Mouse (Mus musculus): Measurements from ENCODE around the gene Chrd. TPM values are rescaled to one million over a fixed set of nuclear protein-coding genes. Genes with fewer than 3 reads are reported as not detected.

Gene Chrd
- polyA plus RNA-seq (2015; fragmentation: Nextera tagmentation; extraction: Ambion mirVana), result 5.2 and 5.6 TPM in 2 replicates

GRCm38 (mm10) chr16:20732925-20733730, at the start of gene Chrd:
Chrd (plus strand) TSS chr16:20733127.
- H3K4me1 ChIP-seq (ENCODE audit: control insufficient read depth, insufficient read depth, low read length), result peaks cover 16% of the 10 kb centered on the region
- H3K9ac ChIP-seq (ENCODE audit: low read length), result peak within 1 kb of the TSS; percentile 87
- peak within 1 kb of the TSS; percentile 100 for H3K4me2 ChIP-seq (ENCODE audit: low read depth, low read length)
- peak; percentile 87; the same call in 1 of the 2 replicates for ATAC-seq (ENCODE audit: insufficient read depth, low FRiP score)
- H3K4me3 ChIP-seq (replicated peaks; ENCODE audit: low read length), result peak within 1 kb of the TSS; percentile 70
- WGBS, result under 1% methylated on average over 56 of the region's 70 CpGs
- no peaks in the 10 kb centered on the region for H3K9me3 ChIP-seq (replicated peaks; ENCODE audit: control insufficient read depth, low read length)
- H3K27ac ChIP-seq (ENCODE audit: low read length), result peak within 1 kb of the TSS; percentile 67
- peaks cover 14% of the 10 kb centered on the region for H3K27me3 ChIP-seq (ENCODE audit: control insufficient read depth, insufficient read depth, low read length)
- no peaks in the 10 kb centered on the region for H3K36me3 ChIP-seq (ENCODE audit: control insufficient read depth, insufficient read depth, low read length)

GRCm38 (mm10) chr16:20690774-20691173, 42.2 kb upstream of the Chrd start:
- Histone ChIP-seq H3K36me3 (ENCODE audit: control insufficient read depth, insufficient read depth, low read length) (peaks cover 29% of the 10 kb centered on the region), H3K27me3 (ENCODE audit: control insufficient read depth, insufficient read depth, low read length) (no peaks in the 10 kb centered on the region), H3K9me3 (replicated peaks; ENCODE audit: control insufficient read depth, low read length) (no peaks in the 10 kb centered on the region), H3K4me1 (ENCODE audit: control insufficient read depth, insufficient read depth, low read length) (peaks cover 8% of the 10 kb centered on the region; the same call in 1 of the 2 replicates), H3K4me3 (replicated peaks; ENCODE audit: low read length) (no peak overlapping the region), H3K27ac (ENCODE audit: low read length) (no peak overlapping the region), H3K9ac (ENCODE audit: low read length) (no peak overlapping the region), H3K4me2 (ENCODE audit: low read depth, low read length) (no peak overlapping the region)
- 81% methylated on average over 3 of the region's 3 CpGs for WGBS
- ATAC-seq (ENCODE audit: insufficient read depth, low FRiP score), result no peak

- Histone ChIP-seq H3K4me3 (replicated peaks; ENCODE audit: low read length) (no peak overlapping the region), H3K27me3 (ENCODE audit: control insufficient read depth, insufficient read depth, low read length) (peaks cover 4% of the 10 kb centered on the region; the same call in 1 of the 2 replicates), H3K9ac (ENCODE audit: low read length) (no peak overlapping the region), H3K4me1 (ENCODE audit: control insufficient read depth, insufficient read depth, low read length) (peaks cover 15% of the 10 kb centered on the region), H3K9me3 (replicated peaks; ENCODE audit: control insufficient read depth, low read length) (no peaks in the 10 kb centered on the region), H3K27ac (ENCODE audit: low read length) (no peak overlapping the region), H3K36me3 (ENCODE audit: control insufficient read depth, insufficient read depth, low read length) (peaks cover 22% of the 10 kb centered on the region), H3K4me2 (ENCODE audit: low read depth, low read length) (no peak overlapping the region)
- ATAC-seq (ENCODE audit: insufficient read depth, low FRiP score), result no peak
- 63% methylated on average over 1 of the region's 1 CpGs for WGBS
Observed at GRCm38 (mm10) chr16:20691617-20692016, 41.3 kb upstream of the Chrd start.

- no peaks in the 10 kb centered on the region for H3K9me3 ChIP-seq (replicated peaks; ENCODE audit: control insufficient read depth, low read length)
- H3K4me2 ChIP-seq (ENCODE audit: low read depth, low read length), result peak overlapping the region; percentile 87; the same call in 1 of the 2 replicates
- no peak overlapping the region; the same call in 1 of the 2 replicates for H3K4me3 ChIP-seq (replicated peaks; ENCODE audit: low read length)
- peaks cover 4% of the 10 kb centered on the region; the same call in 1 of the 2 replicates for H3K27me3 ChIP-seq (ENCODE audit: control insufficient read depth, insufficient read depth, low read length)
- ATAC-seq (ENCODE audit: insufficient read depth, low FRiP score), result no peak
- H3K9ac ChIP-seq (ENCODE audit: low read length), result no peak overlapping the region
- peaks cover 14% of the 10 kb centered on the region for H3K36me3 ChIP-seq (ENCODE audit: control insufficient read depth, insufficient read depth, low read length)
- H3K27ac ChIP-seq (ENCODE audit: low read length), result no peak overlapping the region
- H3K4me1 ChIP-seq (ENCODE audit: control insufficient read depth, insufficient read depth, low read length), result peaks cover 15% of the 10 kb centered on the region
- WGBS, result 56% methylated on average over 16 of the region's 16 CpGs
Observed at GRCm38 (mm10) chr16:20692241-20692965, 40.5 kb upstream of the Chrd start.

- WGBS, result under 1% methylated on average over 36 of the region's 37 CpGs
- peak; percentile 93 for ATAC-seq (ENCODE audit: insufficient read depth, low FRiP score)
- Histone ChIP-seq H3K27me3 (ENCODE audit: control insufficient read depth, insufficient read depth, low read length) (peaks cover 4% of the 10 kb centered on the region; the same call in 1 of the 2 replicates), H3K4me1 (ENCODE audit: control insufficient read depth, insufficient read depth, low read length) (peaks cover 15% of the 10 kb centered on the region), H3K9ac (ENCODE audit: low read length) (peak within 1 kb of the TSS; percentile 81), H3K36me3 (ENCODE audit: control insufficient read depth, insufficient read depth, low read length) (peaks cover 10% of the 10 kb centered on the region), H3K27ac (ENCODE audit: low read length) (peak within 1 kb of the TSS; percentile 87), H3K9me3 (replicated peaks; ENCODE audit: control insufficient read depth, low read length) (no peaks in the 10 kb centered on the region), H3K4me2 (ENCODE audit: low read depth, low read length) (peak within 1 kb of the TSS; percentile 87), H3K4me3 (replicated peaks; ENCODE audit: low read length) (peak within 1 kb of the TSS; percentile 66)
Observed at GRCm38 (mm10) chr16:20693111-20693701, 39.7 kb upstream of the Chrd start, which contains the start of gene Fam131a. Fam131a (plus strand) TSS chr16:20693241.

GRCm38 (mm10) chr16:20694781-20695180, 38.1 kb upstream of the Chrd start:
- H3K4me3 ChIP-seq (replicated peaks; ENCODE audit: low read length), result peak overlapping the region; percentile 41; the same call in 1 of the 2 replicates
- no peak for ATAC-seq (ENCODE audit: insufficient read depth, low FRiP score)
- peaks cover 9% of the 10 kb centered on the region; the same call in 1 of the 2 replicates for H3K36me3 ChIP-seq (ENCODE audit: control insufficient read depth, insufficient read depth, low read length)
- no peak overlapping the region for H3K9ac ChIP-seq (ENCODE audit: low read length)
- peaks cover 15% of the 10 kb centered on the region for H3K4me1 ChIP-seq (ENCODE audit: control insufficient read depth, insufficient read depth, low read length)
- 64% methylated on average over 8 of the region's 8 CpGs for WGBS
- H3K4me2 ChIP-seq (ENCODE audit: low read depth, low read length), result peak overlapping the region; percentile 60; the same call in 1 of the 2 replicates
- peak overlapping the region; percentile 63; the same call in 1 of the 2 replicates for H3K27ac ChIP-seq (ENCODE audit: low read length)
- no peaks in the 10 kb centered on the region for H3K9me3 ChIP-seq (replicated peaks; ENCODE audit: control insufficient read depth, low read length)
- H3K27me3 ChIP-seq (ENCODE audit: control insufficient read depth, insufficient read depth, low read length), result peaks cover 4% of the 10 kb centered on the region; the same call in 1 of the 2 replicates

- H3K27me3 ChIP-seq (ENCODE audit: control insufficient read depth, insufficient read depth, low read length), result peaks cover 4% of the 10 kb centered on the region; the same call in 1 of the 2 replicates
- H3K36me3 ChIP-seq (ENCODE audit: control insufficient read depth, insufficient read depth, low read length), result 0 out of 2 replicates have a peak, but pooled peaks cover 3% of the 10 kb centered on the region
- WGBS, result 2% methylated on average over 46 of the region's 46 CpGs
- peak overlapping the region; percentile 60 for H3K9ac ChIP-seq (ENCODE audit: low read length)
- H3K27ac ChIP-seq (ENCODE audit: low read length), result peak overlapping the region; percentile 63
- ATAC-seq (ENCODE audit: insufficient read depth, low FRiP score), result peak; percentile 71
- H3K4me2 ChIP-seq (ENCODE audit: low read depth, low read length), result peak overlapping the region; percentile 60
- no peaks in the 10 kb centered on the region for H3K9me3 ChIP-seq (replicated peaks; ENCODE audit: control insufficient read depth, low read length)
- peak overlapping the region; percentile 41 for H3K4me3 ChIP-seq (replicated peaks; ENCODE audit: low read length)
- H3K4me1 ChIP-seq (ENCODE audit: control insufficient read depth, insufficient read depth, low read length), result peaks cover 15% of the 10 kb centered on the region
Observed at GRCm38 (mm10) chr16:20695622-20696323, 37.2 kb upstream of the Chrd start.

GRCm38 (mm10) chr16:20699266-20699665, 33.7 kb upstream of the Chrd start:
- H3K36me3 ChIP-seq (ENCODE audit: control insufficient read depth, insufficient read depth, low read length), result no peaks in the 10 kb centered on the region
- H3K27me3 ChIP-seq (ENCODE audit: control insufficient read depth, insufficient read depth, low read length), result peaks cover 4% of the 10 kb centered on the region; the same call in 1 of the 2 replicates
- no peaks in the 10 kb centered on the region for H3K9me3 ChIP-seq (replicated peaks; ENCODE audit: control insufficient read depth, low read length)
- no peak overlapping the region for H3K9ac ChIP-seq (ENCODE audit: low read length)
- H3K4me3 ChIP-seq (replicated peaks; ENCODE audit: low read length), result no peak overlapping the region
- ATAC-seq (ENCODE audit: insufficient read depth, low FRiP score), result no peak
- no peak overlapping the region for H3K27ac ChIP-seq (ENCODE audit: low read length)
- H3K4me2 ChIP-seq (ENCODE audit: low read depth, low read length), result no peak overlapping the region
- WGBS, result 65% methylated on average over 5 of the region's 5 CpGs
- H3K4me1 ChIP-seq (ENCODE audit: control insufficient read depth, insufficient read depth, low read length), result peaks cover 17% of the 10 kb centered on the region; the same call in 1 of the 2 replicates

All from stomach, embryonic 16.5 days (tissue).